Mouse (Mus musculus): ENCODE results near the gene Pum3. TPM values are rescaled to one million over a fixed set of nuclear protein-coding genes. Genes with fewer than 3 reads are reported as not detected.
"Not testable (repeated sequence)": the region's sequence is repeated elsewhere in the genome, so short reads cannot be mapped to it uniquely, and the experiment has no call there.

The Pum3 gene
- polyA plus RNA-seq, 1 experiment from 2014 or later, result 118 TPM

GRCm38 (mm10) chr19:27397797-27398196 is 31.8 kb downstream of the Pum3 start:
- WGBS, result 92% methylated on average over 9 of the region's 9 CpGs
- H3K36me3 ChIP-seq (ENCODE audit: control insufficient read depth, insufficient read depth, low read length), result peaks cover 49% of the 10 kb centered on the region

DNA sequence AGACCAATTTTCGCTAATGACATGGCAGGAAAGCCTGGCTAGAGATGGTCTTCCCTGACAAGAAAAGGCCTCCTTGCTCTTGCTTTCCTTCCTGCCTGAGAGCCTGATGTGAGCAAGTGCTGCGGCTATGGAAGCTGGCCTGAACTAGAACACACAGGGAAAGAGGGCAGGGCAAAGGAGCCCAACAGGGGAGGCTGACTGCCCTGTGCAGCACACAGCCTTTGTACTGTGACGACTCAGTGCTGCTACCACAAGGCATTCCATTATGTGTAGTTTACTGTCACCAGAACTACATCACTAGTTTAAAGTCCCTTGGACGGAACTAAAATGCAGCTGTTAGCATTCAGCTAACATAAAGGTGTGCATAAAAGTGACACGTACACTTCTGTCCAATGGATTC is 32.4 kb downstream of the Pum3 start:
- no peak for ATAC-seq (replicated peaks; ENCODE audit: low FRiP score)
- no peaks in the 10 kb centered on the region for H3K9me3 ChIP-seq (ENCODE audit: control insufficient read depth, low read length)
- H3K9ac ChIP-seq (ENCODE audit: low read depth, low read length), result no peak overlapping the region
- no peak overlapping the region for H3K4me3 ChIP-seq (ENCODE audit: low read depth, low read length)
- H3K4me1 ChIP-seq (replicated peaks; ENCODE audit: control insufficient read depth, insufficient read depth, low read length), result no peaks in the 10 kb centered on the region
- no peak overlapping the region for H3K27ac ChIP-seq (ENCODE audit: low read depth, low read length)
- DNase-seq (ENCODE audit: low spot score), result no peak
- H3K27me3 ChIP-seq (replicated peaks; ENCODE audit: control insufficient read depth, insufficient read depth, low read length), result no peaks in the 10 kb centered on the region
- no peak overlapping the region for H3K4me2 ChIP-seq
- 90% methylated on average over 5 of the region's 5 CpGs for WGBS
- H3K36me3 ChIP-seq (ENCODE audit: control insufficient read depth, insufficient read depth, low read length), result peaks cover 50% of the 10 kb centered on the region

More at GRCm38 (mm10) chr19:27397797-27398196, 31.8 kb downstream of the Pum3 start:
- H3K4me1 ChIP-seq (replicated peaks; ENCODE audit: control insufficient read depth, insufficient read depth, low read length), result no peaks in the 10 kb centered on the region
- ATAC-seq (replicated peaks; ENCODE audit: low FRiP score), result no peak
- no peak for DNase-seq (ENCODE audit: low spot score)
- no peak overlapping the region for H3K4me3 ChIP-seq (ENCODE audit: low read depth, low read length)
- no peak overlapping the region for H3K9ac ChIP-seq (ENCODE audit: low read depth, low read length)
- no peaks in the 10 kb centered on the region for H3K9me3 ChIP-seq (ENCODE audit: control insufficient read depth, low read length)
- H3K27ac ChIP-seq (ENCODE audit: low read depth, low read length), result no peak overlapping the region
- no peaks in the 10 kb centered on the region for H3K27me3 ChIP-seq (replicated peaks; ENCODE audit: control insufficient read depth, insufficient read depth, low read length)
- H3K4me2 ChIP-seq, result no peak overlapping the region

DNA sequence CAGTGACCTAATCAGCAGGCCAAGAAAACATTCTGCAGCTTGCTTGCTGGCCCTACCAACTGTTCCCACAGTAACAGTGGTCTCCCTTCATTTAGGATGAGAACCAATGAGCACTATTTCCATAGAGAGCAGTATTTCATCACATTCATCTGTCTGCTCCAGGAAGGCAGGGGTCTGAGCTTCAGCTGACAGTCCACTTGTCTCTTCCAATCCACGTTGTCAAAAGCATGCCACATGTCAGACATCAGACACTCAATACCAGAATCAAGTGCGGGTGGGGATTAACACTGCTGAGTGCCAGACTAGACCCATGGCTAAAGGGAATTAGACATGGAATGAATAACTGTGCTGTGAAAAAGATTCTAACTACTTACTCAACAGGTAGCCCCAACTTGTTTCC is 32.9 kb downstream of the Pum3 start:
- no peak overlapping the region for H3K27ac ChIP-seq (ENCODE audit: low read depth, low read length)
- ATAC-seq (replicated peaks; ENCODE audit: low FRiP score), result no peak

GRCm38 (mm10) chr19:27395936-27396335 is 33.7 kb downstream of the Pum3 start:
- 90% methylated on average over 5 of the region's 5 CpGs for WGBS
- Histone ChIP-seq H3K4me1 (replicated peaks; ENCODE audit: control insufficient read depth, insufficient read depth, low read length) (no peaks in the 10 kb centered on the region), H3K4me2 (no peak overlapping the region), H3K4me3 (ENCODE audit: low read depth, low read length) (no peak overlapping the region), H3K27ac (ENCODE audit: low read depth, low read length) (no peak overlapping the region), H3K9ac (ENCODE audit: low read depth, low read length) (no peak overlapping the region), H3K27me3 (replicated peaks; ENCODE audit: control insufficient read depth, insufficient read depth, low read length) (no peaks in the 10 kb centered on the region), H3K36me3 (ENCODE audit: control insufficient read depth, insufficient read depth, low read length) (peaks cover 46% of the 10 kb centered on the region), H3K9me3 (ENCODE audit: control insufficient read depth, low read length) (no peaks in the 10 kb centered on the region)
- no peak for DNase-seq (ENCODE audit: low spot score)
- no peak for ATAC-seq (replicated peaks; ENCODE audit: low FRiP score)

More for the DNA sequence above, 32.9 kb downstream of the Pum3 start:
- H3K36me3 ChIP-seq (ENCODE audit: control insufficient read depth, insufficient read depth, low read length), result peaks cover 48% of the 10 kb centered on the region
- H3K27me3 ChIP-seq (replicated peaks; ENCODE audit: control insufficient read depth, insufficient read depth, low read length), result no peaks in the 10 kb centered on the region
- no peak overlapping the region for H3K9ac ChIP-seq (ENCODE audit: low read depth, low read length)
- no peaks in the 10 kb centered on the region for H3K9me3 ChIP-seq (ENCODE audit: control insufficient read depth, low read length)
- no peak overlapping the region for H3K4me3 ChIP-seq (ENCODE audit: low read depth, low read length)
- WGBS, result 91% methylated on average over 2 of the region's 2 CpGs
- DNase-seq (ENCODE audit: low spot score), result no peak
- no peak overlapping the region for H3K4me2 ChIP-seq
- no peaks in the 10 kb centered on the region for H3K4me1 ChIP-seq (replicated peaks; ENCODE audit: control insufficient read depth, insufficient read depth, low read length)

DNA sequence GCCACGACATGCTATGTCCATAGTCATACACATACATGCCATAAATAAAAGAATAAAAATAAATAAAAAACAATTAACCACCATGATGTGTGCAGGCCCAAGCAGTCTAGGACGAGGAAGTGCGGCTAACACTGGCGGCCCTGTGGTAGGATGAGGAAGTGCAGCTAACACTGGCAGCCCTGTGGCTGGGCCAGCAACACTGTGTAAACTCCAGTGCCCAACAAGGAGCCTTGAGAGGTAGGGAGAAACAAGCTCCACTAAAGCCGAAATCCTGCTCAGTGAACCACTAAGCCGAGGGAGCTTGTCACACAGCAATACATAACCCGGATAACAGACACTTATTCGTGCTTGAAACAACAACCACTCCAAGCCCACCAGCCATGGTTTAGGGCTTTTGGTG is 34.1 kb downstream of the Pum3 start:
- no peak overlapping the region for H3K27ac ChIP-seq (ENCODE audit: low read depth, low read length)
- WGBS, result 90% methylated on average over 8 of the region's 8 CpGs
- peaks cover 49% of the 10 kb centered on the region for H3K36me3 ChIP-seq (ENCODE audit: control insufficient read depth, insufficient read depth, low read length)
- H3K4me3 ChIP-seq (ENCODE audit: low read depth, low read length), result no peak overlapping the region
- no peaks in the 10 kb centered on the region for H3K27me3 ChIP-seq (replicated peaks; ENCODE audit: control insufficient read depth, insufficient read depth, low read length)
- ATAC-seq (replicated peaks; ENCODE audit: low FRiP score) (no peak), DNase-seq (ENCODE audit: low spot score) (no peak)
- no peaks in the 10 kb centered on the region for H3K9me3 ChIP-seq (ENCODE audit: control insufficient read depth, low read length)
- no peak overlapping the region for H3K4me2 ChIP-seq
- no peak overlapping the region for H3K9ac ChIP-seq (ENCODE audit: low read depth, low read length)
- H3K4me1 ChIP-seq (replicated peaks; ENCODE audit: control insufficient read depth, insufficient read depth, low read length), result no peaks in the 10 kb centered on the region

DNA sequence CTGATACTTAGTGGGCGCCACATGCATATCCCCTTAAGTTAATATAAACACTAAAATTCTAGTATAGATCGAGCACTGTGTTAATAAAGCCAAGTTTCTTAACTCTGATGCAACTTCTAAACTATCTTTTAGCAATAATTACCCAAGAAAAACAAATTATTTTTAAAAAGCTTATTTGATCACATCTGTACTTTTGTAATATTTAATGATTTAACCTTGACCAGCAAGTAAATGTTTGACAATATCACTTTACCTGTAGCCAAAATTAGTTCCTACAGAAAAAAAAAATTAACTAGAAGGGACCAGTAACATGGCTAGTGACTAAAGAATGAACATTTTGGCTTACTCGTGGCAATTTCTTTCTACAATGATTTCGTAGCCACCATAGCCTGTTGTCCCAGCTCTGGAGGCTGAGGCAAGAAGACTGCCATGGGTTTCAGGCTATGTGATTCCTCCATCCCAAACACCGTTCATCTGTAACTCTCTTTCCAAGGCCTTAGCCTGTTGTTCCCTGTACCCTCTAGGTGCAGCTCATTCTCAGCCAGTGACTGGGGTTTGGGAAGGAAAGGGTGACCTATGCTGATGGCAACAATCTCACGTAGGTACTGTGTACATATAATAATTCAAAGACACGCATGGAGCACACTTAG is 35.2 kb downstream of the Pum3 start:
- peaks cover 45% of the 10 kb centered on the region for H3K36me3 ChIP-seq (ENCODE audit: control insufficient read depth, insufficient read depth, low read length)
- H3K9ac ChIP-seq (ENCODE audit: low read depth, low read length), result no peak overlapping the region
- H3K4me2 ChIP-seq, result no peak overlapping the region
- no peaks in the 10 kb centered on the region for H3K27me3 ChIP-seq (replicated peaks; ENCODE audit: control insufficient read depth, insufficient read depth, low read length)
- no peak for DNase-seq (ENCODE audit: low spot score)
- no peak overlapping the region for H3K27ac ChIP-seq (ENCODE audit: low read depth, low read length)
- 91% methylated on average over 7 of the region's 7 CpGs for WGBS
- H3K9me3 ChIP-seq (ENCODE audit: control insufficient read depth, low read length), result no peaks in the 10 kb centered on the region
- H3K4me3 ChIP-seq (ENCODE audit: low read depth, low read length), result no peak overlapping the region
- H3K4me1 ChIP-seq (replicated peaks; ENCODE audit: control insufficient read depth, insufficient read depth, low read length), result no peaks in the 10 kb centered on the region
- ATAC-seq (replicated peaks; ENCODE audit: low FRiP score), result no peak

GRCm38 (mm10) chr19:27392431-27392830 is 37.2 kb downstream of the Pum3 start:
- H3K4me2 ChIP-seq, result no peak overlapping the region
- no peak overlapping the region for H3K4me3 ChIP-seq (ENCODE audit: low read depth, low read length)
- no peak overlapping the region for H3K27ac ChIP-seq (ENCODE audit: low read depth, low read length)
- no peaks in the 10 kb centered on the region for H3K9me3 ChIP-seq (ENCODE audit: control insufficient read depth, low read length)
- ATAC-seq (replicated peaks; ENCODE audit: low FRiP score), result no peak
- H3K36me3 ChIP-seq (ENCODE audit: control insufficient read depth, insufficient read depth, low read length), result peaks cover 34% of the 10 kb centered on the region
- 90% methylated on average over 2 of the region's 2 CpGs for WGBS
- DNase-seq (ENCODE audit: low spot score), result no peak
- no peaks in the 10 kb centered on the region for H3K27me3 ChIP-seq (replicated peaks; ENCODE audit: control insufficient read depth, insufficient read depth, low read length)
- no peaks in the 10 kb centered on the region for H3K4me1 ChIP-seq (replicated peaks; ENCODE audit: control insufficient read depth, insufficient read depth, low read length)
- H3K9ac ChIP-seq (ENCODE audit: low read depth, low read length), result no peak overlapping the region

DNA sequence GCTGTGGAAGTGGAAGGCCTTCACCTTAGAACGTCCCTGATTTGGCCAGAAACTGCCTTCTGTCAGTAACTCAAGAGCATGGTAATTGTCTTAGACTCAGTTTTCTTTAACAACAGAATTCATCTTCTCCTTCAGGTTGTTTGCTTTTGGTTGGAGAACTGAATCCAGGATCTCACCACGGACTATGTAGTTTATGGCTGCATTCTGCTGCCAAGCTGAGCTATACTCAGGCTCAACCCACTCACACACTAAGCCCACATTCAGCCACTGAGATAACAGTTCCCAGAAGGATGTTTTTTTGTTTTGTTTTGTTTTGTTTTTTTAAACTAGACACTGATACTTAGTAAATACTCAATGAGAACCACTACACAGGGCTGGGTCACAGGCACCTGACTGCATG is 38.3 kb downstream of the Pum3 start:
- WGBS, result 98% methylated on average over 2 of the region's 2 CpGs
- Histone ChIP-seq H3K9ac (ENCODE audit: low read depth, low read length) (no peak overlapping the region), H3K4me1 (replicated peaks; ENCODE audit: control insufficient read depth, insufficient read depth, low read length) (no peaks in the 10 kb centered on the region), H3K9me3 (ENCODE audit: control insufficient read depth, low read length) (no peaks in the 10 kb centered on the region), H3K36me3 (ENCODE audit: control insufficient read depth, insufficient read depth, low read length) (peaks cover 35% of the 10 kb centered on the region), H3K27me3 (replicated peaks; ENCODE audit: control insufficient read depth, insufficient read depth, low read length) (no peaks in the 10 kb centered on the region), H3K4me3 (ENCODE audit: low read depth, low read length) (no peak overlapping the region), H3K4me2 (no peak overlapping the region), H3K27ac (ENCODE audit: low read depth, low read length) (no peak overlapping the region)
- ATAC-seq (replicated peaks; ENCODE audit: low FRiP score) (no peak), DNase-seq (ENCODE audit: low spot score) (no peak)

DNA sequence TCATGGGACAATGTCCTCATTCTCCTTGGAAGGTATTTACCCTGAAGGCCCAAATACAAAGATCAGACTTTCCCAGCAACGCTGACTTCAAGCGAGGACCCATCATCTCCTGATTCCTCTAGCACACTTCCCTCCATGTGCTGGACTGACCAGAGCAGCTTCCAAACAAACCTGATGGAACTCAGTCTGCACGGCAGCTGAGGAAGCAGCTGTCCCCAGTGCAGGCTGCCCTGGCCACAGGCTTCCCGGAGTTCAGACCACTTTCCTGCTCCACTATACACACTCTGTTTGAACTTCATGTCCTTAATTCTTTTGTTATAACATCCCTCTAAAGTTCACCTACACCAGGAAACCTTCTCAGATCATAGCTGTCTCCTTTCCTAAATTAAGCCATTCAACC is 40.1 kb downstream of the Pum3 start:
- H3K4me3 ChIP-seq (ENCODE audit: low read depth, low read length); H3K9ac ChIP-seq (ENCODE audit: low read depth, low read length); H3K4me2 ChIP-seq; H3K4me1 ChIP-seq (replicated peaks; ENCODE audit: control insufficient read depth, insufficient read depth, low read length); H3K27me3 ChIP-seq (replicated peaks; ENCODE audit: control insufficient read depth, insufficient read depth, low read length); DNase-seq (ENCODE audit: low spot score); ATAC-seq (replicated peaks; ENCODE audit: low FRiP score); H3K9me3 ChIP-seq (ENCODE audit: control insufficient read depth, low read length); H3K27ac ChIP-seq (ENCODE audit: low read depth, low read length): not testable (repeated sequence)
- 96% methylated on average over 4 of the region's 4 CpGs for WGBS
- peaks cover 38% of the 10 kb centered on the region for H3K36me3 ChIP-seq (ENCODE audit: control insufficient read depth, insufficient read depth, low read length)

Measured in liver, embryonic 11.5 days (tissue).